Mouse (Mus musculus) splenic B cell, adult 2 months (primary cell): ENCODE measurements around the gene Tmem258.

Experiments used
- DNase-seq: peaks from one replicate; pipeline ENCODE4 v3.0.0-alpha.2; 2011; ENCODE audit warnings: low read depth, low spot score
- H3K27me3 ChIP-seq: 2 replicates; pipeline ENCODE4 v1.6.1; 2012; ENCODE audit warnings: mild to moderate bottlenecking, low read length, moderate library complexity, mixed read lengths; ENCODE audit not compliant: control insufficient read depth, poor library complexity, insufficient read depth, severe bottlenecking
- H3K36me3 ChIP-seq: 2 replicates; pipeline ENCODE4 v1.6.1; 2012; ENCODE audit warnings: mild to moderate bottlenecking, low read length, moderate library complexity, mixed read lengths; ENCODE audit not compliant: control insufficient read depth, poor library complexity, insufficient read depth, severe bottlenecking

The Tmem258 gene

GRCm38 (mm10) chr19:10222656-10223055 is 18.8 kb downstream of the Tmem258 start:
- H3K36me3 ChIP-seq = no peaks in the 10 kb centered on the region
- no peak for DNase-seq
- no peaks in the 10 kb centered on the region for H3K27me3 ChIP-seq

DNA sequence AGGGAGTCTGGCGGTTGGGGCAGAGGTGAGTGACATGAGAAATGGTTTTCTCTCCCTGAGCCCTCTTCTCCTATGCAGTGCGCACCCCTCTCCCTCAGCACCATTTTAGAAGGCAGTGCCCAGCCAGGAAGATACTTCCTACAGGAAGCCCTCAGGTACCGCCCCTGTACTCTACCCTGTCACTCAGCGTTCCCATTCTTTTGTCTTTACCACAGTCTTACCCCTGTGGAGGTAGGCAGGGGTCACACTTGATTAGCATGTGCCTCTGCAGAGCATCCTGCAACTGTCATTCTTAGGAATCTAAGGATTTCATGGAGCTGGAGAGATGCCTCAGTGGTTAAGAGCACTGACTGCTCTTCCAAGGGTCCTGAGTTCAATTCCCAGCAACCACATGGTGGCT is 19.7 kb downstream of the Tmem258 start:
- H3K36me3 ChIP-seq = no peaks in the 10 kb centered on the region
- no peaks in the 10 kb centered on the region for H3K27me3 ChIP-seq
- no peak for DNase-seq

GRCm38 (mm10) chr19:10224637-10225453 is 21.0 kb downstream of the Tmem258 start:
- Histone ChIP-seq H3K36me3 (no peaks in the 10 kb centered on the region), H3K27me3 (no peaks in the 10 kb centered on the region)
- no peak for DNase-seq

- no peaks in the 10 kb centered on the region for H3K27me3 ChIP-seq
- no peaks in the 10 kb centered on the region for H3K36me3 ChIP-seq
- DNase-seq = no peak
These were observed 22.0 kb downstream of the Tmem258 start for GRCm38 (mm10) chr19:10225767-10226166.

DNA sequence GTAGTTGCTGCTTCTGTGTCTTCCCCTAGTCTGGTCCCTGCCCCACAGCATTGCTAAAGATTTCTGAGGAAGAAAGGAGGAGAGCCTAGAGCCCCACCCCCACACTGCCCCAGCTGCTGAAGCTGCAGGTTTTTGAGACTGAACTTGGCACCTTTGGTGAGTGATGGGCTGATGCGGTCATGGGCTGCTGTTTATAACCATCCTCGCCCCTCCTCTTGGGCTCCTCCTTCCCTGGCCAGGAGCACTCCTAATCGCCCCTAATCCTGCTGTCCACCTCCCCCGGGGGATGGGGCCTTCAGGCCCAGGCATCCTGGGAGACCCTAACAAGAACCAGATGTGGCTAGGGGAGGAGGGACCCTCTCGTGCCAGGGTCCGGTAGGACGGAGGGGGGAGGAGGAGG is 27.2 kb downstream of the Tmem258 start:
- H3K27me3 ChIP-seq = no peaks in the 10 kb centered on the region
- DNase-seq = no peak
- H3K36me3 ChIP-seq = no peaks in the 10 kb centered on the region

DNA sequence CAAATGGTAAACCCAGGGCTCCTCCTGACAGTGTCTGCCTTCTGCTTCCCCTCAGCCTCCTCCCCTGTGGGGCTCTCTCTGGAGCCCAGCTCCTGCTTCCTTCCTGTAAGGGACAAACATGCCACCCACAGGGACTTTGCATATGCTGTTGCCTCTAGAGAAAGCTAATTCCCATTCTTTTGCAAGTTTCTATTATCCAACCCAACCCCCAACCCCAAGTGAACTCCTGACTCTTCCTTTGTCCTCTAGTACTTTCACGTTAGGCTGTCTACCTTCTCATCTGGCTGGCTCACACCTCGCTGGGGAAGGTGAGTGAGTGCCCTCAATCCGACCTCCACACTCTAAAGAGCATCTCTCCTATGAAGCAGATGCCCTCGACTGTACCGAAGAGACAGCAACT is 28.1 kb downstream of the Tmem258 start:
- no peaks in the 10 kb centered on the region for H3K27me3 ChIP-seq
- no peak for DNase-seq
- no peaks in the 10 kb centered on the region for H3K36me3 ChIP-seq

DNA sequence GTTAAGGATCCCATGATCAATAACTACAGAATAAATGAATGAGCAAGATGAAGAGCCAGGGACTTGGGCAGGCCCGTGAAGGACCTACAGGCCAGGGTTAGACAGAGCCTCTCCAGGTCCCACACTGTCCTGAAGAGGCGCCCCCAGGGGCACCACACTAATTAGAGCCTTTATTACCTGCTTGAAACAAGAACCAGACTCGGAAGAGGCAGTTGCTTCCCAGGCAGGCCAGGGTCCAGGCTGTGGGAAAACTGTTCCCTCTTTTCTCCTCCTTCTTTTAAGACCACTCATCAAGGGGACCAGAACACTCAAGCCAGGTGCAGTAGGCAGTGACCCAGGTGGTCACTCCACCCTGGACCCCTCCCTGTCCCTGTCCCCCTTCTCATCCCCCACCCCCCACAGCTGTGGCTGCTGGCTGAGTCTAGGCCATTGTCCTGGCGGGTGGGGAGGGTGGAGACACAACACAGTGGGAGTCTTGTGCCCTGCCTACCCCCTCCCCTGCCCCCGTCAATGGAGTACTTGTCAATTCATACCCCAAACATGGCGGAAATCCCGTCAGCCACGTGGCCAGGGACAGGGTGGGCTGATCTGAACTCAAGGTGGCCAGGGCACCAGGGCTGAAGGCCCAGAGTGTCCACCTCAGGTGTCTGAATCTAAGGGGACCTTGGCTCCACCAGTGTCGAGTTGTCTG is 28.7 kb downstream of the Tmem258 start:
- DNase-seq = no peak
- no peaks in the 10 kb centered on the region for H3K27me3 ChIP-seq
- H3K36me3 ChIP-seq = no peaks in the 10 kb centered on the region

GRCm38 (mm10) chr19:10235784-10236565 is 32.2 kb downstream of the Tmem258 start:
- Histone ChIP-seq H3K27me3 (no peaks in the 10 kb centered on the region; the same call in 1 of the 2 replicates), H3K36me3 (no peaks in the 10 kb centered on the region)
- no peak for DNase-seq

GRCm38 (mm10) chr19:10238477-10238876 is 34.7 kb downstream of the Tmem258 start:
- H3K27me3 ChIP-seq = no peaks in the 10 kb centered on the region; the same call in 1 of the 2 replicates
- no peaks in the 10 kb centered on the region for H3K36me3 ChIP-seq
- DNase-seq = no peak

- H3K27me3 ChIP-seq = no peaks in the 10 kb centered on the region; the same call in 1 of the 2 replicates
- no peaks in the 10 kb centered on the region for H3K36me3 ChIP-seq
- DNase-seq = no peak
These were observed 35.6 kb downstream of the Tmem258 start for GRCm38 (mm10) chr19:10239419-10239818.

DNA sequence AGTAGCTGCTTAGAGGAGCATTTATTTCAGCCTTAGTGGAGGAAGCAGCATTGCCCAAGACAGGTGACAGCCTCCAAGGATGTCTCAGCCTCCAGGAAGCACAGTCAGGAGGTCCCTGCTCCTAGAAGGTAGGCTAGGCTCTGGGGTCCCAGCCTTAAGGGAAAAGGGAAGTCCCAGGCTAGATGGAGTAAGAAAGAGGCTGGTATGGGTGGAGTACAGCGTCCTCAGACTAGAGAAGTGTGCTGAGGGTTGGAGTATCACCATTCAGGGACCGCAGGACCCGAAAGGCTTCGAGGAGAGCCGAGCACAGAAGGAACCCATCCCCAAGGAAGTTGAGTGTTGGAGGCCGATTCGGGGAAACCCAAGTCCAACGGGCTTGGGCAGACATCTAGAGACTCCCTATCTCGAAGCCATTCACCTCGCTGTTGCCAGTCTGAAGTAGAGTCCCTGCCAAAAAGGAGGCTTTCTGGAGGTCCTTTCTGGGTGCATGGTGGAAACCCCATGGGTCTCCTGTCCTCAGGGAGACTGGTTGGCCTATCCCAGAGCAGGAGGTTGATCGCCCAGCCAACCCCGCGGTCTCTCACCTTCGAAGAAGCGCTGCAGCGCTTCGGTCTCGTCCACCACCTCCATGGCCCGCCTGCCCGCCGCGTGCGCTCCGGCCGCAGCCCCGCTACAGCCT is 36.3 kb downstream of the Tmem258 start:
- H3K36me3 ChIP-seq = no peaks in the 10 kb centered on the region
- no peak for DNase-seq
- H3K27me3 ChIP-seq = no peaks in the 10 kb centered on the region; the same call in 1 of the 2 replicates

- peak; percentile 79 for DNase-seq
- no peaks in the 10 kb centered on the region for H3K36me3 ChIP-seq
- H3K27me3 ChIP-seq = no peaks in the 10 kb centered on the region; the same call in none of the 2 replicates
These were observed 37.0 kb downstream of the Tmem258 start, which contains the start of gene Myrf for GRCm38 (mm10) chr19:10240654-10241305. Gene Myrf, minus strand, starts transcription at chr19:10240748.

GRCm38 (mm10) chr19:10242916-10243315 is 39.1 kb downstream of the Tmem258 start:
- no peak for DNase-seq
- Histone ChIP-seq H3K27me3 (no peaks in the 10 kb centered on the region; the same call in none of the 2 replicates), H3K36me3 (no peaks in the 10 kb centered on the region)

- H3K36me3 ChIP-seq = no peaks in the 10 kb centered on the region
- no peaks in the 10 kb centered on the region; the same call in none of the 2 replicates for H3K27me3 ChIP-seq
- DNase-seq = peak; percentile 42
These were observed 40.4 kb downstream of the Tmem258 start for GRCm38 (mm10) chr19:10244183-10244582.
